Mouse (Mus musculus) kidney, postnatal 25 days (tissue): ENCODE measurements at regions not wholly inside any gene's neighbourhood (a gene's known extent, or its start where the extent isn't known, plus 50 kb on each side); places are given as distances from the start of the nearest gene placed in this dataset.
A peak's percentile ranks its signal among the peaks of the same experiment; 100 is the strongest.

Experiments used
- DNase-seq, 2 experiments: peaks; one replicate each; pipeline ENCODE4 v3.0.0; 2021; ENCODE audit warnings: mixed read lengths in 2 of 2

- DNase-seq = peak in 1 of 2 experiments; percentile 39
Observed at GRCm38 (mm10) chrX:21828975-21829374, 84.1 kb upstream of the Gm28269 start.

GRCm38 (mm10) chrX:21809212-21809611, 64.3 kb upstream of the Gm28269 start:
- no peak for DNase-seq

GRCm38 (mm10) chrX:21801834-21802233, 56.9 kb upstream of the Gm28269 start:
- DNase-seq = no peak
